Mouse (Mus musculus) thymus, adult 2 months (tissue): ENCODE measurements around the gene Dst.

Experiments used
- CTCF ChIP-seq: fragments of 200-500 bp; IDR thresholded peaks from 2 replicates; pipeline ENCODE4 v1.5.1; 2012; ENCODE audit warnings: mild to moderate bottlenecking, control low read depth, low read length, moderate library complexity, borderline replicate concordance; ENCODE audit not compliant: control insufficient read depth, poor library complexity, insufficient read depth; ENCODE audit errors: extremely low read depth
- POLR2A ChIP-seq: fragments of 200-500 bp; IDR thresholded peaks from 2 replicates; pipeline ENCODE4 v1.6.1; 2012; ENCODE audit warnings: mild to moderate bottlenecking, low read length, control low read depth, moderate library complexity; ENCODE audit not compliant: control insufficient read depth, poor library complexity, insufficient read depth; ENCODE audit errors: extremely low read depth

GRCm38 (mm10) chr1:34076701-34077421, 168.8 kb downstream of the Dst start:
- TF ChIP-seq CTCF: no peak
- TF ChIP-seq POLR2A: no peak
